Mouse (Mus musculus) intestine, embryonic 14.5 days (tissue): ENCODE data around the gene Hpse2. TPM values are rescaled to one million over a fixed set of nuclear protein-coding genes. Genes with fewer than 3 reads are reported as not detected.

Experiments
- ATAC-seq: fragments of 200-750 bp; cut with Nextera tagmentation; replicated peaks from 2 replicates; pipeline ENCODE4 v1.8.0; 2017; ENCODE audit warnings: low read depth, moderate number of reproducible peaks, moderate TSS enrichment, moderate library complexity; ENCODE audit not compliant: low FRiP score, low TSS enrichment
- DNase-seq: peaks from one replicate; pipeline ENCODE4 v3.0.0-alpha.2; 2018; ENCODE audit warnings: low spot score
- H3K27ac ChIP-seq: fragments of 300-500 bp; sonication (generic); 2 replicates; pipeline ENCODE4 v1.5.1; 2014; ENCODE audit warnings: low read depth, mild to moderate bottlenecking, control low read depth
- H3K27me3 ChIP-seq: fragments of 300-500 bp; sonication (generic); replicated peaks from 2 replicates; pipeline ENCODE4 v1.6.1; 2014; ENCODE audit warnings: low read length, control low read depth; ENCODE audit not compliant: control insufficient read depth, insufficient read depth
- H3K36me3 ChIP-seq: fragments of 300-500 bp; sonication (generic); 2 replicates; pipeline ENCODE4 v1.6.1; 2014; ENCODE audit warnings: low read length, control low read depth; ENCODE audit not compliant: control insufficient read depth, insufficient read depth
- H3K4me1 ChIP-seq: fragments of 300-500 bp; sonication (generic); replicated peaks from 2 replicates; pipeline ENCODE4 v1.6.1; 2014; ENCODE audit warnings: low read length, control low read depth, mixed read lengths; ENCODE audit not compliant: control insufficient read depth, insufficient read depth
- H3K4me2 ChIP-seq: fragments of 300-500 bp; sonication (generic); 2 replicates; pipeline ENCODE4 v1.6.1; 2014; ENCODE audit warnings: low read length
- H3K4me3 ChIP-seq: fragments of 300-500 bp; sonication (generic); 2 replicates; pipeline ENCODE4 v1.5.1; 2014; ENCODE audit warnings: low read depth, low read length, control low read depth, mixed read lengths
- H3K9ac ChIP-seq: fragments of 300-500 bp; sonication (generic); 2 replicates; pipeline ENCODE4 v1.6.1; 2014; ENCODE audit warnings: mild to moderate bottlenecking, low read length
- H3K9me3 ChIP-seq: fragments of 300-500 bp; sonication (generic); 2 replicates; pipeline ENCODE4 v1.6.1; 2016; ENCODE audit warnings: low read length, control low read depth; ENCODE audit not compliant: control insufficient read depth
- WGBS: fragments of 180-500 bp; shearing (Covaris S2); extraction: QIAGEN DNeasy Blood & Tissue Kit; methylation state at CpG from one replicate; pipeline ENCODE4 v1.1.7; 2014; 5-methylcytosine and 5-hydroxymethylcytosine counted together
- polyA plus RNA-seq: library from polyadenylated mRNA; unstranded; fragments of >200 nt; fragmentation: Nextera tagmentation; extraction: Ambion mirVana; gene quantifications from 2 replicates; pipeline ENCODE4 v1.2.1, GENCODE M21; 2014

Hpse2 gene
- polyA plus RNA-seq, 1 experiment from 2014 or later, result 20.3 TPM

- Histone ChIP-seq H3K9me3 (no peaks in the 10 kb centered on the region), H3K9ac (no peak overlapping the region), H3K4me3 (no peak overlapping the region), H3K36me3 (no peaks in the 10 kb centered on the region), H3K4me1 (no peaks in the 10 kb centered on the region), H3K27me3 (no peaks in the 10 kb centered on the region), H3K27ac (no peak overlapping the region), H3K4me2 (no peak overlapping the region)
- DNase-seq, result peak; percentile 55
- no peak for ATAC-seq
- WGBS, result 33% methylated on average over 4 of the region's 4 CpGs
Measured at GRCm38 (mm10) chr19:43027305-43027704, 360.9 kb downstream of the Hpse2 start.

- H3K4me2 ChIP-seq, result no peak overlapping the region
- no peaks in the 10 kb centered on the region for H3K9me3 ChIP-seq
- H3K27me3 ChIP-seq, result no peaks in the 10 kb centered on the region
- no peaks in the 10 kb centered on the region for H3K36me3 ChIP-seq
- H3K4me3 ChIP-seq, result no peak overlapping the region
- H3K9ac ChIP-seq, result no peak overlapping the region
- no peak for ATAC-seq
- DNase-seq, result no peak
- 93% methylated on average over 3 of the region's 3 CpGs for WGBS
- no peaks in the 10 kb centered on the region for H3K4me1 ChIP-seq
- H3K27ac ChIP-seq, result no peak overlapping the region
Measured at GRCm38 (mm10) chr19:43022611-43023173, 365.5 kb downstream of the Hpse2 start.

GRCm38 (mm10) chr19:43018792-43019191, 369.4 kb downstream of the Hpse2 start:
- no peak for ATAC-seq
- 93% methylated on average over 5 of the region's 5 CpGs for WGBS
- no peak overlapping the region for H3K9ac ChIP-seq

GRCm38 (mm10) chr19:42996406-42996805, 391.7 kb downstream of the Hpse2 start:
- WGBS, result 81% methylated on average over 4 of the region's 4 CpGs
- Histone ChIP-seq H3K4me3 (no peak overlapping the region), H3K36me3 (no peaks in the 10 kb centered on the region), H3K27ac (no peak overlapping the region), H3K9ac (no peak overlapping the region), H3K4me2 (no peak overlapping the region), H3K4me1 (no peaks in the 10 kb centered on the region), H3K9me3 (no peaks in the 10 kb centered on the region), H3K27me3 (no peaks in the 10 kb centered on the region)
- ATAC-seq (no peak), DNase-seq (no peak)

More at GRCm38 (mm10) chr19:43018792-43019191, 369.4 kb downstream of the Hpse2 start:
- Histone ChIP-seq H3K4me1 (no peaks in the 10 kb centered on the region), H3K27ac (no peak overlapping the region), H3K9me3 (no peaks in the 10 kb centered on the region), H3K4me3 (no peak overlapping the region), H3K27me3 (no peaks in the 10 kb centered on the region), H3K36me3 (no peaks in the 10 kb centered on the region), H3K4me2 (no peak overlapping the region)
- no peak for DNase-seq

- ATAC-seq (no peak), DNase-seq (no peak)
- H3K4me1 ChIP-seq, result peaks cover 12% of the 10 kb centered on the region
- H3K36me3 ChIP-seq, result no peaks in the 10 kb centered on the region
- H3K9me3 ChIP-seq, result no peaks in the 10 kb centered on the region
- no peak overlapping the region for H3K4me2 ChIP-seq
- no peaks in the 10 kb centered on the region for H3K27me3 ChIP-seq
- no peak overlapping the region for H3K27ac ChIP-seq
- H3K4me3 ChIP-seq, result no peak overlapping the region
- H3K9ac ChIP-seq, result no peak overlapping the region
- 79% methylated on average over 5 of the region's 5 CpGs for WGBS
Measured at GRCm38 (mm10) chr19:42988833-42989232, 399.3 kb downstream of the Hpse2 start.

- H3K4me2 ChIP-seq, result no peak overlapping the region
- no peaks in the 10 kb centered on the region for H3K27me3 ChIP-seq
- DNase-seq (no peak), ATAC-seq (no peak)
- no peak overlapping the region for H3K4me3 ChIP-seq
- no peak overlapping the region for H3K9ac ChIP-seq
- no peaks in the 10 kb centered on the region for H3K36me3 ChIP-seq
- H3K27ac ChIP-seq, result peak overlapping the region; percentile 60; the same call in 1 of the 2 replicates
- 6% methylated on average over 1 of the region's 1 CpGs for WGBS
- H3K4me1 ChIP-seq, result peaks cover 12% of the 10 kb centered on the region
- no peaks in the 10 kb centered on the region for H3K9me3 ChIP-seq
Measured at GRCm38 (mm10) chr19:42986315-42986701, 401.8 kb downstream of the Hpse2 start.

GRCm38 (mm10) chr19:42985372-42986314, 402.5 kb downstream of the Hpse2 start:
- Histone ChIP-seq H3K36me3 (no peaks in the 10 kb centered on the region), H3K4me1 (peaks cover 12% of the 10 kb centered on the region), H3K27ac (peak overlapping the region; percentile 57; the same call in 1 of the 2 replicates), H3K9ac (no peak overlapping the region), H3K27me3 (no peaks in the 10 kb centered on the region), H3K4me3 (no peak overlapping the region), H3K9me3 (no peaks in the 10 kb centered on the region), H3K4me2 (no peak overlapping the region)
- DNase-seq (no peak), ATAC-seq (no peak)
- WGBS, result 29% methylated on average over 4 of the region's 4 CpGs

- Histone ChIP-seq H3K27ac (peak overlapping the region; percentile 51), H3K9ac (no peak overlapping the region), H3K9me3 (no peaks in the 10 kb centered on the region), H3K4me3 (no peak overlapping the region), H3K36me3 (no peaks in the 10 kb centered on the region), H3K4me2 (no peak overlapping the region), H3K27me3 (no peaks in the 10 kb centered on the region), H3K4me1 (peaks cover 11% of the 10 kb centered on the region)
- no peak for DNase-seq
- 65% methylated on average over 3 of the region's 3 CpGs for WGBS
- ATAC-seq, result no peak
Measured at GRCm38 (mm10) chr19:42980537-42980936, 407.6 kb downstream of the Hpse2 start.
